Mouse (Mus musculus): ENCODE measurements around the gene Hcn2.

Gene Hcn2

GRCm38 (mm10) chr10:79774486-79775279 is 58.2 kb downstream of the Hcn2 start:
- no peak for DNase-seq (ENCODE audit: low read depth, low spot score)

- no peak for DNase-seq (ENCODE audit: low read depth, low spot score)
Measured at GRCm38 (mm10) chr10:79777103-79777531, 60.7 kb downstream of the Hcn2 start, which contains the start of gene Fstl3. TSS of gene Fstl3 (plus strand) at chr10:79777272.

DNA sequence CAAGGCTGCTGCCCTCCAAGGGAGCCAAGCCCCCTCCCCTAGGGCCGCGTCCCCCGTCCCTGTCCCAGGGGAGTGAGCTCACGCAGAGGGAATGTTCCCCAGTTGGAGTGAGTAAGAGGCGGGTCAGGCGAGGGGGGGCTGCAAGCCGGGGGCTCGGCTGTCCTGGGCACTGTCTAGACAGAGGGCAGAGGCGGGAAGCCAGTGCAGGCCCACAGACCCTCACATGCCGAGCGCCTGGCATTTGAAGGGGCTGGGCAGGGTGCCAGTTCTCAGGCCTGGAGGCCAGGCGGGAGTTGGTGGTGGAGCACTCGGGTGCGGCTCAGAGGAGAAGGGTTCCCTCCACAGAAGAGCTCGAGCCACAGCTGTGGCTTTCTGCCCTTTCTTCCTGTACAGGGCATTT is 61.6 kb downstream of the Hcn2 start:
- no peak for DNase-seq (ENCODE audit: low read depth, low spot score)

DNA sequence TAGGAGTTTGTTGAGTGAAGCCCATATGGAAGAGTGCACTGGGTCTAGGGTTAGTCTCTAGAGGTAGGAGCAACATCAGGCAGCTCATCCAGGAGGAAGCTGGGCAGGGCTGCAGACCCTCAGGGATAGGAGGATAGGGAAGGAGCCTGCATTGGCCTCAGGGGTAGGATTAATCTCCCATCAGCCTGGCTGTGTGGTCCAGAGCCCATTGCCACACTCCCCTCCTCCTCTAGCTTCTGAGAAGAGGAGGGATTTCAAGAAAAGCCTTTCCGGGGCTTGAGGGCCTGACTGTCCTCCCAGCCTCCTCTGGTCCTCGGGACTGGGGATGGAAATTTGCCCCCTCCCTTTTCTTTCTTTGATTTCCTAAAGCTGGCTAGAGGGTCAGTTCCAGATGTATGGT is 62.8 kb downstream of the Hcn2 start:
- no peak for DNase-seq (ENCODE audit: low read depth, low spot score)

GRCm38 (mm10) chr10:79779784-79780663 is 63.6 kb downstream of the Hcn2 start:
- peak; percentile 90 for DNase-seq (ENCODE audit: low read depth, low spot score)

GRCm38 (mm10) chr10:79780664-79781015 is 64.2 kb downstream of the Hcn2 start:
- DNase-seq (ENCODE audit: low read depth, low spot score), result peak; percentile 49

DNA sequence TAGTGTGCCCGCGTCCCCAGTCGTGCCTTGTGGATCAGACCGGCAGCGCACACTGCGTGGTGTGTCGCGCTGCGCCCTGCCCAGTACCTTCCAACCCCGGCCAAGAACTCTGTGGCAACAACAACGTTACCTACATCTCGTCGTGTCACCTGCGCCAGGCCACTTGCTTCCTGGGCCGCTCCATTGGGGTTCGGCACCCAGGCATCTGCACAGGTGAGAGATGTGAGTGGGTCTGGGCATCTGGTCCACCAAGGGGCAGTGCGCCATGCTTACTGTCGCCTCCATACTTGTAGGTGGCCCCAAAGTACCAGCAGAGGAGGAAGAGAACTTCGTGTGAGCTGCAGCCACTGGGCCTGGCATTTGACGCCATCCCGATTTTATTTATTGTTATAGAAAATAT is 64.7 kb downstream of the Hcn2 start:
- DNase-seq (ENCODE audit: low read depth, low spot score), result no peak

DNA sequence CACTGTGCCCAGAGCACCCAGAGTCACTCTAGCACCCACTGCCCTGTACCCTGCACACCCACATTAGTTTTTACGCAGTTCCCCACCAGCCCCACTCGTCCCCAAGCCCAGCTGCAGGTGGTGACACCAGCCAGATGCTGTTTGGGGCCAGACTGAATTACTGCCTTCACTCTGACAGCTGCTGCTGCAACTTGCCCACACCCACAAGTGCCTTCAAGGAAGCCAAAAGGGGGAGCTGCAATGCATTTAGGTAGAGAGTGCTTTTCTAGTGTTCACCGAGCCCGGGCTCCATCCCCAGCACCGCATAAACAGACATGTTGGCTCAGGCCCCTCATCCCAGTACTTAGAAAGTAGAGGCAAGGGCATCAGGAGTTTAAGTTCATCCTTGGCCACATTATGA is 65.5 kb downstream of the Hcn2 start:
- DNase-seq (ENCODE audit: low read depth, low spot score), result no peak

DNA sequence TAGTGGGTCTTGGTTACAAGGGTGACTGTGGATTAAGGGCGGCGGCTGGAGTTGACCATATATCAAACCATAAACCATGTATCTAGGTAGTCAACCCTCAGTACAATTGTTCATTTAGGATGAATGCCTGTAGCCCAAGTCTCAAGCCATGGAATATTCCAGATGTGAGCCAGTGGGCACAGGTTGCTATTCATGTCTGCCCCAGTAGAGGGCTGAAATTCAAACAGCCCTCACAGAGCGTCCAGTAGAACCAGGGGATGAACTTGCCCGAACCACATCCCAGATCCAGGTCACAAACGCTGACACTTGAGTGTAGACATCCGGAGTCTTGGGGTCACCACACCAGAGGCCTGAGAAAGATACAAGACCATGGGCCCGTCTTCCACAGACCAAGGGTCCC is 66.6 kb downstream of the Hcn2 start:
- no peak for DNase-seq (ENCODE audit: low read depth, low spot score)

GRCm38 (mm10) chr10:79783920-79784800 is 67.7 kb downstream of the Hcn2 start:
- DNase-seq (ENCODE audit: low read depth, low spot score), result no peak
